Mouse (Mus musculus): ENCODE measurements around the gene Vmn1r20. TPM values are rescaled to one million over a fixed set of nuclear protein-coding genes. Genes with fewer than 3 reads are reported as not detected.

Gene Vmn1r20
- polyA plus RNA-seq (2012; rRNA removed; ENCODE audit: low replicate concordance) = not detected in 2 replicates

GRCm38 (mm10) chr6:57428630-57429029 lies at the start of gene Vmn1r20:
TSS of gene Vmn1r20 (plus strand) at chr6:57428930.

GRCm38 (mm10) chr6:57395683-57396082 lies 33.0 kb upstream of the Vmn1r20 start, which contains the start of gene Vmn1r18:
TSS of gene Vmn1r18 (minus strand) at chr6:57395783.

GRCm38 (mm10) chr6:57403480-57403879 lies 25.2 kb upstream of the Vmn1r20 start, which contains the start of gene Vmn1r19:
TSS of gene Vmn1r19 (plus strand) at chr6:57403780.

Other genes with a start within 250 kb of the Vmn1r20 start
- not detected in 2 replicates for gene Vmn1r13, start 225.6 kb upstream of the Vmn1r20 start, polyA plus RNA-seq (2012; rRNA removed; ENCODE audit: low replicate concordance)
- gene Vmn1r14, start 197.2 kb upstream of the Vmn1r20 start, polyA plus RNA-seq (2012; rRNA removed; ENCODE audit: low replicate concordance) = not detected in 2 replicates
- not detected in 2 replicates for gene Vmn1r15, start 171.0 kb upstream of the Vmn1r20 start, polyA plus RNA-seq (2012; rRNA removed; ENCODE audit: low replicate concordance)
- not detected in 2 replicates for gene Vmn1r16, start 99.4 kb upstream of the Vmn1r20 start, polyA plus RNA-seq (2012; rRNA removed; ENCODE audit: low replicate concordance)
- not detected in 2 replicates for gene Vmn1r17, start 65.2 kb upstream of the Vmn1r20 start, polyA plus RNA-seq (2012; rRNA removed; ENCODE audit: low replicate concordance)
- not detected in 2 replicates for gene Vmn1r18, start 33.1 kb upstream of the Vmn1r20 start, polyA plus RNA-seq (2012; rRNA removed; ENCODE audit: low replicate concordance)
- gene Vmn1r19, start 25.1 kb upstream of the Vmn1r20 start, polyA plus RNA-seq (2012; rRNA removed; ENCODE audit: low replicate concordance) = not detected in 2 replicates
- gene Ppm1k, start 106.5 kb downstream of the Vmn1r20 start, polyA plus RNA-seq (2012; rRNA removed; ENCODE audit: low replicate concordance) = 1.2 and 4.6 TPM in 2 replicates
- gene Herc6, start 152.1 kb downstream of the Vmn1r20 start, polyA plus RNA-seq (2012; rRNA removed; ENCODE audit: low replicate concordance) = 7.3 and 10.5 TPM in 2 replicates